Mouse (Mus musculus) G1E (cell line): ENCODE measurements around the gene Dram1. TPM values are rescaled to one million over a fixed set of nuclear protein-coding genes. Genes with fewer than 3 reads are reported as not detected.

Source experiments
- ATAC-seq: 2 replicates; pipeline ENCODE4 v1.8.0; 2016; ENCODE audit warnings: mild to moderate bottlenecking; ENCODE audit not compliant: insufficient number of reproducible peaks, poor library complexity, low FRiP score, severe bottlenecking; ENCODE audit errors: extremely low read depth
- DNase-seq: peaks from one replicate; pipeline ENCODE4 v3.0.0; 2012; ENCODE audit warnings: low spot score
- H3K27me3 ChIP-seq: 2 replicates; pipeline ENCODE4 v1.6.1; 2012; ENCODE audit warnings: mild to moderate bottlenecking, low read length, inconsistent platforms; ENCODE audit not compliant: insufficient read depth
- H3K36me3 ChIP-seq: replicated peaks from 2 replicates; pipeline ENCODE3; 2012; ENCODE audit warnings: mild to moderate bottlenecking, inconsistent platforms
- H3K4me1 ChIP-seq: 2 replicates; pipeline ENCODE4 v1.6.1; 2012; ENCODE audit warnings: low read depth, low read length, inconsistent platforms, mixed read lengths; ENCODE audit not compliant: insufficient read depth
- H3K4me3 ChIP-seq: 2 replicates; pipeline ENCODE4 v1.5.1; 2012; ENCODE audit warnings: low read depth, mild to moderate bottlenecking, inconsistent platforms, low read length, moderate library complexity, mixed read lengths
- H3K9me3 ChIP-seq: replicated peaks from 2 replicates; pipeline ENCODE4 v1.6.1; 2012; ENCODE audit warnings: inconsistent platforms
- CTCF ChIP-seq: IDR thresholded peaks from 2 replicates; pipeline ENCODE4 v1.5.1; 2012; ENCODE audit warnings: low read depth, low read length, inconsistent platforms, mixed read lengths
- GATA1 ChIP-seq: IDR thresholded peaks from 2 replicates; pipeline ENCODE4 v1.6.1; 2012; ENCODE audit warnings: borderline replicate concordance, low read length, inconsistent platforms, mixed read lengths
- GATA2 ChIP-seq: IDR thresholded peaks from 2 replicates; pipeline ENCODE4 v1.6.1; 2012; ENCODE audit warnings: low read depth, low read length, inconsistent platforms, borderline replicate concordance
- POLR2AphosphoS5 ChIP-seq: IDR thresholded peaks from 2 replicates; pipeline ENCODE4 v1.6.1; 2012; ENCODE audit warnings: low read depth, low read length, inconsistent platforms; ENCODE audit not compliant: insufficient replicate concordance
- TAL1 ChIP-seq: conservative IDR thresholded peaks from 2 replicates; pipeline ENCODE4 v1.6.1; 2012; ENCODE audit warnings: low read depth, low read length, inconsistent platforms, mixed read lengths
- polyA plus RNA-seq: library from polyadenylated mRNA; stranded (reverse); fragments of >175 nt; gene quantifications from 2 replicates; pipeline ENCODE4 v1.2.3, GENCODE M21; 2012
- total RNA-seq, 2 experiments: library from RNA; stranded (forward) in 1 of 2; stranded (reverse) in 1 of 2; fragments of 200-1000 nt in 1 of 2; fragments of >200 nt in 1 of 2; fragmentation: Nextera tagmentation in 1 of 2; gene quantifications; 2 replicates each; pipeline ENCODE4 v1.2.3; 2014 to 2017

The Dram1 gene
- total and polyA plus RNA-seq, 3 experiments, result 0.11 TPM; not detected in 2

- Histone ChIP-seq H3K9me3 (no peaks in the 10 kb centered on the region), H3K4me1 (no peaks in the 10 kb centered on the region), H3K36me3 (no peaks in the 10 kb centered on the region), H3K27me3 (no peaks in the 10 kb centered on the region), H3K4me3 (no peak overlapping the region)
- DNase-seq (no peak), ATAC-seq (no peak)
- no peak for TF ChIP-seq GATA1
Observed at GRCm38 (mm10) chr10:88295091-88295490, 83.8 kb downstream of the Dram1 start.

DNA sequence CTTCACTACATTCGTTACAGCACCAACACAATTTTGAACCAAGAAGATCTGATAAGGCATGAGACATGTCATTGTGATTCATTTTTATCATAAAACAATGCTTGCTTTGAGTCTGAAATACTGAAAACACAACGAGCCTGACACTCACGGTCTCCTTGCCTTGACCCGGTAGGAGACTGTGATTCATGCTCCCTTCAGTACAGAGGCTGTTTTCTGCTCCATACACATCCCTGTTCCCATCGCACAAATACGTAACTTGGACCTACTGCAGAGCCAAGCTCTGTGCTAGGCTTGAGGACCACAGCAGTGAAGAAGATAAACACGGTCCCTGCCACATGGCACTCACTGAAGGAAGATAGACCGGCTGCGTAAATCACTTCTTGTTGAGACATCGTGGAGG is 90.8 kb downstream of the Dram1 start:
- TF ChIP-seq TAL1, result no peak
- TF ChIP-seq POLR2AphosphoS5, result no peak
- TF ChIP-seq CTCF, result no peak
- no peak for TF ChIP-seq GATA1
- no peak for TF ChIP-seq GATA2

GRCm38 (mm10) chr10:88287261-88287660 is 91.6 kb downstream of the Dram1 start:
- Histone ChIP-seq H3K36me3 (no peaks in the 10 kb centered on the region), H3K9me3 (no peaks in the 10 kb centered on the region), H3K27me3 (no peaks in the 10 kb centered on the region), H3K4me3 (no peak overlapping the region), H3K4me1 (no peaks in the 10 kb centered on the region)
- no peak for DNase-seq
- no peak for ATAC-seq
- no peak for TF ChIP-seq GATA1

More for the DNA sequence above, 90.8 kb downstream of the Dram1 start:
- no peak overlapping the region for H3K4me3 ChIP-seq
- ATAC-seq, result no peak
- H3K27me3 ChIP-seq, result no peaks in the 10 kb centered on the region
- no peak for DNase-seq
- no peaks in the 10 kb centered on the region for H3K4me1 ChIP-seq
- H3K9me3 ChIP-seq, result no peaks in the 10 kb centered on the region
- H3K36me3 ChIP-seq, result no peaks in the 10 kb centered on the region

GRCm38 (mm10) chr10:88284343-88284990 is 94.4 kb downstream of the Dram1 start:
- H3K27me3 ChIP-seq, result no peaks in the 10 kb centered on the region
- TF ChIP-seq TAL1 (no peak), GATA2 (no peak), CTCF (no peak), POLR2AphosphoS5 (no peak), GATA1 (no peak)
- H3K36me3 ChIP-seq, result no peaks in the 10 kb centered on the region
- H3K4me3 ChIP-seq, result no peak overlapping the region
- H3K9me3 ChIP-seq, result no peaks in the 10 kb centered on the region
- no peak for DNase-seq
- H3K4me1 ChIP-seq, result no peaks in the 10 kb centered on the region
- no peak for ATAC-seq

GRCm38 (mm10) chr10:88281699-88282098 is 97.2 kb downstream of the Dram1 start:
- no peaks in the 10 kb centered on the region for H3K36me3 ChIP-seq
- H3K9me3 ChIP-seq, result no peaks in the 10 kb centered on the region
- no peak for DNase-seq
- no peaks in the 10 kb centered on the region for H3K27me3 ChIP-seq
- no peaks in the 10 kb centered on the region for H3K4me1 ChIP-seq
- TF ChIP-seq TAL1 (no peak), GATA1 (no peak), GATA2 (no peak), CTCF (no peak), POLR2AphosphoS5 (no peak)
- ATAC-seq, result no peak
- H3K4me3 ChIP-seq, result no peak overlapping the region

GRCm38 (mm10) chr10:88274045-88274444 is 104.8 kb downstream of the Dram1 start:
- ATAC-seq, result no peak
- no peaks in the 10 kb centered on the region for H3K9me3 ChIP-seq

More at GRCm38 (mm10) chr10:88274045-88274444, 104.8 kb downstream of the Dram1 start:
- TF ChIP-seq CTCF, result no peak
- TF ChIP-seq POLR2AphosphoS5, result no peak
- TF ChIP-seq TAL1, result no peak
- no peak for TF ChIP-seq GATA1
- no peak for TF ChIP-seq GATA2
- Histone ChIP-seq H3K4me3 (no peak overlapping the region), H3K4me1 (no peaks in the 10 kb centered on the region), H3K36me3 (no peaks in the 10 kb centered on the region), H3K27me3 (no peaks in the 10 kb centered on the region)
- DNase-seq, result no peak

Other genes starting within 250 kb of the Dram1 start
- 36.1 and 39.4 TPM in 2 replicates for gene Parpbp, start 232.1 kb downstream of the Dram1 start, total RNA-seq (2014; fragmentation: Nextera tagmentation)
- 36.0 and 39.8 TPM in 2 replicates for gene Parpbp, start 232.1 kb downstream of the Dram1 start, total RNA-seq (2017)
- gene Parpbp, start 232.1 kb downstream of the Dram1 start, polyA plus RNA-seq, result 1.4 and 1.6 TPM in 2 replicates
- 32.2 and 42.1 TPM in 2 replicates for gene Nup37, start 232.1 kb downstream of the Dram1 start, total RNA-seq (2014; fragmentation: Nextera tagmentation)
- 118 and 125 TPM in 2 replicates for gene Nup37, start 232.1 kb downstream of the Dram1 start, total RNA-seq (2017)
- gene Nup37, start 232.1 kb downstream of the Dram1 start, polyA plus RNA-seq, result 5.2 and 7.4 TPM in 2 replicates
- 103 and 116 TPM in 2 replicates for gene Washc3, start 178.0 kb downstream of the Dram1 start, total RNA-seq (2014; fragmentation: Nextera tagmentation)
- 59.9 and 62.6 TPM in 2 replicates for gene Washc3, start 178.0 kb downstream of the Dram1 start, total RNA-seq (2017)
- 17.6 and 23.0 TPM in 2 replicates for gene Washc3, start 178.0 kb downstream of the Dram1 start, polyA plus RNA-seq
- gene Gnptab, start 52 bp upstream of the Dram1 start, total RNA-seq (2014; fragmentation: Nextera tagmentation), result 50.8 and 63.6 TPM in 2 replicates
- 34.3 and 41.0 TPM in 2 replicates for gene Gnptab, start 52 bp upstream of the Dram1 start, total RNA-seq (2017)
- 2.4 and 2.7 TPM in 2 replicates for gene Gnptab, start 52 bp upstream of the Dram1 start, polyA plus RNA-seq
- not detected in 2 replicates for gene Sycp3, start 80.5 kb upstream of the Dram1 start, total RNA-seq (2014; fragmentation: Nextera tagmentation)
- gene Sycp3, start 80.5 kb upstream of the Dram1 start, total RNA-seq (2017), result 0.22 and 0.23 TPM in 2 replicates
- gene Sycp3, start 80.5 kb upstream of the Dram1 start, polyA plus RNA-seq, result not detected in 2 replicates
- gene Chpt1, start 125.0 kb upstream of the Dram1 start, total RNA-seq (2014; fragmentation: Nextera tagmentation), result 11.4 and 28.1 TPM in 2 replicates
- gene Chpt1, start 125.0 kb upstream of the Dram1 start, total RNA-seq (2017), result 33.5 and 40.8 TPM in 2 replicates
- gene Chpt1, start 125.0 kb upstream of the Dram1 start, polyA plus RNA-seq, result 9.3 and 13.2 TPM in 2 replicates
- gene Mybpc1, start 226.1 kb upstream of the Dram1 start, total RNA-seq (2014; fragmentation: Nextera tagmentation), result not detected in 2 replicates
- gene Mybpc1, start 226.1 kb upstream of the Dram1 start, total RNA-seq (2017), result not detected in 2 replicates
- not detected in 2 replicates for gene Mybpc1, start 226.1 kb upstream of the Dram1 start, polyA plus RNA-seq